Mouse (Mus musculus) v-Abl transformed pro-B cells (cell line): ENCODE data around the gene Msrb1.
"Not testable (repeated sequence)": the region's sequence is repeated elsewhere in the genome, so short reads cannot be mapped to it uniquely, and the experiment has no call there.

ENCODE experiments used
- in situ Hi-C, 2 experiments: fragments of 400-800 bp; cut with MboI; formaldehyde crosslinking; loops; one replicate each; pipeline ENCODE4 v1.15.1; 2025; ENCODE audit not compliant: unreplicated experiment in 2 of 2

The Msrb1 gene

DNA sequence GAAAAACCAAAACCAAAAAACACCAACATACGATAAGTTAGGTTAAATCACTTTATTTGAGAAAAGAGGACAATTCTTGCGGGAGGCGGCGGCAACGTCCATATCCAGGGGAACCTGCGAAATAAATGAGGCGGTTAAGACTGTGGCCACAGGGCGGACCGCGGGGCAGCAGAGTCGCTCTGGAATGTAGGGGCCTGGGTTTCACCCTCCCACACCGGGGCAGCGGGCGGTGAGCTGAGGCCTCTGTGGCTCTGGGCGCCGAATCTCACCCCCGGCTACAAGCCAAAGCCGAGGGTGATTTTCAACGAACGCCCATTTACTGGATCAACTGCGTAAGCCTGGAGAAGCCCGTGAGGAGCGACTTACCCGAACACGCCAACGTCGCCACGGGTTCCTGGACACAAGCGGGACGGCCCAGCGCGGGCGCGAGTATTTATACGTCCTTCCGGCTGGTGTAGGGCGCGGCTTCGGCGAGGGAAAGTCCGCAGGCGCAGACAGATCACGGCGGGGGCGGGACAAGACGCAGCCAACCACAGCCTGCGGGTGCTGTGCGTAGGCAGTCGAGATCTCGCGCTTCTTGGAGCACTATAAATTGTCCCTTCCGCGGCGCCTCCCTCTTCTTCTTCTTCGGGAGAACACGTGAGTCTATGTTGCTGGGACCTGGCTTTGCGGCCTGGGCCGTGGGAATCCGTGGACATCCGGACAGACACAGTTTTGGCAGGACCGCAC is 16.8 kb upstream of the Msrb1 start:
- in situ Hi-C loops = no loop called here

DNA sequence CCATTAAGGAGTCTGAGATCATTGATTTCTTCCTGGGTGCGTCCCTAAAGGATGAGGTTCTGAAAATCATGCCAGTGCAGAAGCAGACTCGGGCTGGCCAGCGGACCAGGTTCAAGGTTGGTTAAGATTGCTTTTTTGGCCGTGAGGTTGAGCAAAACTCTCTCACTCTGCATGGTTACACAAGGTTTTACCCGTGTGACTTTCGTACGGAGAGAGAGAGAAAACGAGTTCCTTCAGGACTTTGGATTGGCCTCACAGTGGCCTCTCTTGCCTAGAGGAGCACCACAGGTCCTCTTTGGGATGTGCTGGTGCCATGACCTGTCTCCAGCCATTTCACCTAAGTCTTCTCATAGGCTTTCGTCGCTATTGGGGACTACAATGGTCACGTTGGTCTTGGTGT is 15.8 kb upstream of the Msrb1 start:
- in situ Hi-C loops = not testable (repeated sequence)

DNA sequence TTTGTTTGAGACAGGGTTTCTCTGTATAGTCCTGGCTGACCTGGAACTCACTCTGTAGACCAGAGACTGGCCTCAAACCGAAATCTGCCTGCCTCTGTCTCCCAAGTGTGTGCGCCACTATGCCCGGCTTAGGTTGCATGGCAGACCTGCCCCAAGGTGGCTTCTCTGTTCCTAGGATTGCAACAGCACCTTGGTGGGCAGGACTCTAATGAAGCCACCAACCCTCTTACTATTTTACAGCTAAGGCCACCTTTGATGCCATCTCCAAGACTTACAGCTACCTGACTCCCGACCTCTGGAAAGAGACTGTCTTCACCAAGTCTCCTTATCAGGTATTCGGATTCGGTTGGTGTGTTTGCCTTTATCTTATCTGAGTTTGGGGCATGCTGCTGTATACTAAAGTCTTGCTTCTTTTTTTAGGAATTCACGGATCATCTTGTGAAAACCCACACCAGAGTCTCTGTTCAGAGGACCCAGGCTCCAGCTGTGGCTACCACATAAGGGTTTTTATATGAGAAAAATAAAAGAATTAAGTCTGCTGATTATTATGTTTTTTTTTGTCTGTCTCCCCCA is 15.0 kb upstream of the Msrb1 start:
- in situ Hi-C loops = not testable (repeated sequence)

DNA sequence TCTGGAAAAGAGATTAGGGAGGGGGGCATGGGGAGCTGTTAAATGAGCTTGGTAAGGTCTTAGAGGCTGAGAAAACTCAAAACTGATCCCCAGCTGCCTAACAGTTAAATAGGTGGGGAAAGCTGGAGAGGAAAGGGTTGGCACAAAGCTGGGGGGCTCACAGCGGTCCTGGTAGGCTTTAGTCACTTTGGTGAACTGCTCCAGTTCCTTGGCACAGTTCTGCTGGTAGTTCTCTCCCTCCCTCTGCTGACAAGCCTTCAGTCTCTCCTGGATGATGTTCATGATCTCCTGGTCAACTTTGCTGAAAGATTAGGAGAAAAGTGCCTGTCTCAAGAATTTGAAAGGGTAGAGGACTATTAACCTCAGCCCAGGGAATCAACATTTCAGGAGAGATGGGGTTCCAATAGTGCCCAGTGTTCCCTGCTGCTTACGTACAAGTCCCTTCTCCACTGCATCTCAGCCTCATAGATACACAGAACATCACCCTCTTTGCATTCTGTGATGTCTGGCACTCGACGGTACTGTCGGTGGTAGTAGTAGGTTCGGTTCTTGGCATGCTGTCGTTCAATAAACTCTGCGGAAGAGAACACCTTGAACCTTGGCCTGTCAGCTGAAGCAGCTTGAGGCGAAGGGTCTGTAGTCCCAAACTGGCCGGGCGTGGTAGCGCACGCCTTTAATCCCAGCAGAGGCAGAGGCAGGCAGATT is 14.1 kb upstream of the Msrb1 start:
- in situ Hi-C loops = no loop called here

- in situ Hi-C loops = no loop called here
These were observed 13.1 kb upstream of the Msrb1 start for GRCm38 (mm10) chr17:24723122-24723880.

DNA sequence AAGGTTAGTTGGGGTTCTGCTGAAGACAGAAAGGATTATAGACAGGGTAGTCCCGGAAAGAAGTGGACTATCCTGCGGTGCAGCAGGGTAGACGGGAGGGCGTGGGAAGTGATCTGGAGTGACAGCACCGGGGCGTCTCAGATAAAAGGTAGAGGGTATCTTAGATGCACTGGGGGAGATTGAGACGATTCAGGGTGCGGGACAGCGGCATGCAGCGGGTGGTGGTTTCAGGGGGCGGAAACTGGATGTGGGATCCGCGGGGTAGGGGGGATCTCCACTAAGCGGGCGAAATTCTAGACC is 12.6 kb upstream of the Msrb1 start:
- in situ Hi-C loops = no loop called here

DNA sequence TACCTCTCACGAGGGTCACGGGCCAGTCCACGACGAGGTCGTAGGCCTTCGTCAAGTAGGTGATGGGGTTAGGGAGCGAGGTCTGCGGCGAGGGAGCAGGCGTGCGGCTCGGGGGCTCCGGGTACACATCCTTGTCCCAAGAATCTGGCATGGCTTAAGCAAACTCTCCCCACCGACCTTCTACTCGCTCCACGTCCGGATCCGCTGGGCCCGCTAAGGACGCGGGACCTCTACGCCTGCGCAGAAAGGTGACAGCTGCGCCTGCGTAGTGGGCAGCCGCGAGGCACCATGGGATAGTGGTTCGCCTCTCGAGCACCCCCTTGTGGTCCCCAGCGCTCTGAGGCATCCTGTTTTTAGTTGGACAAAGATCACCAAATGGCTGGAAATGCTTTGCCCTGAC is 12.3 kb upstream of the Msrb1 start, which contains the start of gene Ndufb10:
Gene Ndufb10 (minus strand): TSS at position 295 of the 400 bp plus-strand sequence.
- in situ Hi-C loops = no loop called here

- in situ Hi-C loops = no loop called here
These were observed 10.6 kb upstream of the Msrb1 start for GRCm38 (mm10) chr17:24725637-24726390.

GRCm38 (mm10) chr17:24727618-24728017 is 8.8 kb upstream of the Msrb1 start, which contains the start of gene Rpl3l:
Gene Rpl3l (plus strand): TSS chr17:24727820.
- in situ Hi-C loops = no loop called here

- in situ Hi-C loops = no loop called here
These were observed 8.3 kb upstream of the Msrb1 start for GRCm38 (mm10) chr17:24728184-24728583.

DNA sequence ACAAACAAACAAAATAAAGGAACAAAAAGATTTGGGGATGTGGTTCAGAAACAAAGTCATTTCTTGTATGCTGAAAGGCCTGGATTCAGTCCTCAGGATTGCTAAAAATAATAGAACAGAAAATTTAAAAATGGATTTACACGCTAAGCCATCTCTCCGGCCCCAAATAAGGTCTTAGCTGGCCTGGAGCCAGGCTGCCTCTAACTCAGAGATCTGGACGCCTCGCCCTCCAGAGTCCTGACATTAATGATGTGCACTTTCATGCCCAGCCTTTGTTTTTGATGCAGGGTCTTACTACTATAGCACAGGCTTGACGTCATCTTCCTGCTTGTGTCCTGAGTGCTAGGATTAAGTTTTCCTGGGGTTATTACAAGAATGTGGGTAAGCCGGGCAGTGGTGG is 7.4 kb upstream of the Msrb1 start:
- in situ Hi-C loops = no loop called here

GRCm38 (mm10) chr17:24730787-24731186 is 5.7 kb upstream of the Msrb1 start:
- in situ Hi-C loops = loop anchor here in 1 of 2 experiments (10.0 kb wide), 1 partner anchor 634 kb away; the partner anchor contains the start of genes Tpsb2 and Tpsg1

DNA sequence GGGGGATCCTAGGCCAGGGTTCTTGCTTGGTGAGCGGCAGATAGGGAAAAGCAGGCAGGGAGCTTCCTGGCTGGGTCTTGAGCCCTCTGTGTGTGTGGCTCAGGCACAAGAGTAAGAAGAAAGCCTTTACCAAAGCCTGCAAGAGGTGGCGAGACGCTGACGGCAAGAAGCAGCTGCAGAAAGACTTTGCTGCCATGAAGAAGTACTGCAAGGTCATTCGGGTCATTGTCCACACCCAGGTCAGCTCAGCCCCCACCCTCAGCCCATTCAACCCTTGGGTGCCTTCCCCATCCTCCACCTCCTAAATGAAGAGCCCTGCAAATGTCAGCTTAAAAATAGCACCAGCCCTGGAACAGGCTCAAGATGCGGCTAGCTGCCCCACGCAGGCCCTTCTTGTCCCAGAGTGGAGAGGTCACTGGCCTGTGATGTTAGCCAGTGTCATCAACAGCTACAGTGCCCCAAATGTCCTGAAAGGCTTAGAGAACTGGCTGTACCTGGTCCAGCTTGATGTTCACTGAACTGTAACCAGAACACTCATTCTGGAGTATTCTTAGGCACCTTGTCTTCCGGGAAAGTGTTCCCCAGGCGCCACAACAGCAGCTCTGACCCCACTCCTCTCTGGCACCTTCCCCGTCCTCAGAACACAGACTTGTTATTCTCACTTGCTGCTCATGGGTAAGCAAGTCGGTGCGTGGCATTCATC is 4.1 kb upstream of the Msrb1 start:
- in situ Hi-C loops = loop anchor here in 1 of 2 experiments (10.0 kb wide), 1 partner anchor 632 kb away; the partner anchor contains the start of genes Tpsb2 and Tpsg1

DNA sequence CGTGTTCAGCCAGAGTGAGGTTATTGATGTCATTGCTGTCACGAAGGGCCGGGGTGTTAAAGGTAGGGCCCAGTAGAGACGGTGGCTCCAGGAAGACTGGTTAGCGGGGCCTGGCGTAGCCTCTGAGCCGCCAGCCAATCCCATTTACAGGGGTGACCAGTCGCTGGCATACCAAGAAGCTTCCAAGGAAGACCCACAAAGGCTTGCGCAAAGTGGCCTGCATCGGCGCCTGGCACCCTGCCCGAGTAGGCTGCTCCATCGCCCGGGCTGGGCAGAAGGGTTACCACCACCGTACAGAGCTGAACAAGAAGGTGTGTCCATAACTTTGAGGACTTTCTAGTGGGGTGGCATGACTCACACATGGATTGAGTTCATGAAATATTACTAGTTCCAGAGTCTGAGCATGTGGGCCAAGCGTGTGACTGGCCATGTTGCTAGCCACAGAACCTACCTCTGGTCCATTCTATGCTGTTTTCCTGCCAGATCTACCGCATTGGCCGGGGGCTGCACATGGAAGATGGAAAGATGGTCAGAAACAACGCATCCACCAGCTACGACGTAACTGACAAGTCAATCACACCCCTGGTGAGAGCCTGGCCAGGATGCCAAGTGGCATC is 2.9 kb upstream of the Msrb1 start:
- in situ Hi-C loops = loop anchor here in 1 of 2 experiments (10.0 kb wide), 1 partner anchor 631 kb away; the partner anchor contains the start of genes Tpsb2 and Tpsg1

GRCm38 (mm10) chr17:24734513-24734912 is 1.9 kb upstream of the Msrb1 start:
- in situ Hi-C loops = loop anchor here in 1 of 2 experiments (10.0 kb wide), 1 partner anchor 630 kb away; the partner anchor contains the start of genes Tpsb2 and Tpsg1

DNA sequence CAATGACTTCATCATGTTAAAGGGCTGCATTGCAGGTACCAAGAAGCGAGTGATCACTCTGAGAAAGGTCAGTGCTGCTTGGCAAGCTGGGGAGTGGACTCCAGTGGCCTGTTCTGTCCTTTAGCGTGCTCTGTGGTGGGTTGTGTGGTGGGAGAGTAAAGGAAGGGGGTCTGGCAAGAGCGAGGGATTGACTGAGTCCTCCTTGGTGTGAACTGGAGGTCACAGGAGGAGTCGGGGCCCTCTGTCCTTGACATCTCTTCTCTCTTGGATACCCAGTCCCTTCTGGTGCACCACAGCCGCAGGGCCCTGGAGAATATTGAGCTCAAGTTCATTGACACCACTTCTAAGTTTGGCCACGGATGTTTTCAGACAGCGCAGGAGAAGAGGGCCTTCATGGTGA is 996 bp upstream of the Msrb1 start:
- in situ Hi-C loops = loop anchor here in 1 of 2 experiments (10.0 kb wide), 1 partner anchor 629 kb away; the partner anchor contains the start of genes Tpsb2 and Tpsg1

- in situ Hi-C loops = loop anchor here in 1 of 2 experiments (10.0 kb wide), 1 partner anchor 628 kb away; the partner anchor contains the start of genes Tpsb2 and Tpsg1
These were observed 831 bp downstream of the Msrb1 start for GRCm38 (mm10) chr17:24737135-24737810.

GRCm38 (mm10) chr17:24738238-24738637 is 1.8 kb downstream of the Msrb1 start:
- in situ Hi-C loops = loop anchor here in 1 of 2 experiments (10.0 kb wide), 1 partner anchor 627 kb away; the partner anchor contains the start of genes Tpsb2 and Tpsg1
